Mouse (Mus musculus): ENCODE data around the gene Higd1a.

Higd1a gene

GRCm38 (mm10) chr9:121830956-121831293 is 27.2 kb downstream of the Higd1a start:
- peak; percentile 76 for DNase-seq

GRCm38 (mm10) chr9:121830243-121830955 is 27.8 kb downstream of the Higd1a start:
- DNase-seq, result peak; percentile 62

GRCm38 (mm10) chr9:121829270-121829992 is 28.7 kb downstream of the Higd1a start:
- DNase-seq, result no peak

- no peak for DNase-seq
These were observed 29.8 kb downstream of the Higd1a start for GRCm38 (mm10) chr9:121828314-121828713.

GRCm38 (mm10) chr9:121826356-121826755 is 31.8 kb downstream of the Higd1a start:
- no peak for DNase-seq

- DNase-seq, result no peak
These were observed 34.2 kb downstream of the Higd1a start for GRCm38 (mm10) chr9:121823991-121824390.

- no peak for DNase-seq
These were observed 35.1 kb downstream of the Higd1a start for GRCm38 (mm10) chr9:121823051-121823450.

- no peak for DNase-seq
These were observed 35.6 kb downstream of the Higd1a start for GRCm38 (mm10) chr9:121822585-121822991.

DNA sequence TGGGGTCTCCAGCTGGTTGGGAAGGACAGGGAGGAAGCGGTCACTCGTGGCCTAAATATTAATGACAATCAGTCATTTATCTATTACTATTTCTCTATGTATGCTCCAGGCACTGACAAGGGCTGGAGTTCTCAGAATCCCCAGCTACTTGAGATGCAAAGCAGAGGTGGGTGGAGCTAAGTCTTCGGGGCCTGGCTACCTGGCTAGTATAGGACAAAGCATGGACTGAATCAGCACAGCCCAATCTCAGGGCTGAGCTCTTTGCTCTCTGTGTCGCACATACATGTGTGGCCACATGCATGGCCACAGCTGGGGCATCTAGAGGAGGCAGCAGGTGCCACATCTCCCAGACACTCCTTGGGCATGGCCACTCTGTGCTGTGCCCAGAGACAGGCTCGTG is 37.4 kb downstream of the Higd1a start:
- no peak for DNase-seq

DNA sequence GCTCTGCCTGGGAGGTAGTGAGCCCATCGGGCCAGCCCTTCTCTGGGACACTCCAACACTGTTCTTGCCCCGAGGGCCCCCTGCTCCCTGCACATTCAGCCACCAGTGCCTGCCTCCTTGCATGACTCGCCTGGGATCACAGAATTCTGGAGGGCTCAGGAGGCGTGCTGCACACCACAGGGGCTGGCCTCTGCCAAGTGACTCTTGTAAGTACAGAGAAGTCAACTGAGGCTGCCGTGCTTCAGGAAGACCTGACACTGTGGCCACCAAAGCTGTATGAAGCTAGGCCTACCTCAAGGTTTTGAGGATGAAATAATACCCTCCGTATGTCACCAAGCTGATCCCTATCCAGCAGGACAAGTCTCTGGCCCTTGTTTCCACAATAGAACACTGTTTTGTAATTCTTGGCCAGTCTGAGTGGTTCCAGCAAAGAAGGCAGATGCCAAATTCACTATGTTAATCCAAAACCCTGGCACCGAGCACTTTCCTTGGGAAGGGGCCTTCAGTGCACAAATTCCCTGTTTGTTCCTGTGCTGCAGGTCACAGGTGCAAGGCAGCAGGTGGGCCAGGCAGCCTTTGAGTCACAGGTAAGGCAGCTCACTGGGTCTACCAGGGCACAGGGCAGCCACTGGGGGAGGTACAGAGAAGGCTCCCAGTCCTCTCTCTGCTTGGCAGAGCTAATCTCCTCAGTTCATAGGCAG is 38.2 kb downstream of the Higd1a start:
- no peak for DNase-seq

DNA sequence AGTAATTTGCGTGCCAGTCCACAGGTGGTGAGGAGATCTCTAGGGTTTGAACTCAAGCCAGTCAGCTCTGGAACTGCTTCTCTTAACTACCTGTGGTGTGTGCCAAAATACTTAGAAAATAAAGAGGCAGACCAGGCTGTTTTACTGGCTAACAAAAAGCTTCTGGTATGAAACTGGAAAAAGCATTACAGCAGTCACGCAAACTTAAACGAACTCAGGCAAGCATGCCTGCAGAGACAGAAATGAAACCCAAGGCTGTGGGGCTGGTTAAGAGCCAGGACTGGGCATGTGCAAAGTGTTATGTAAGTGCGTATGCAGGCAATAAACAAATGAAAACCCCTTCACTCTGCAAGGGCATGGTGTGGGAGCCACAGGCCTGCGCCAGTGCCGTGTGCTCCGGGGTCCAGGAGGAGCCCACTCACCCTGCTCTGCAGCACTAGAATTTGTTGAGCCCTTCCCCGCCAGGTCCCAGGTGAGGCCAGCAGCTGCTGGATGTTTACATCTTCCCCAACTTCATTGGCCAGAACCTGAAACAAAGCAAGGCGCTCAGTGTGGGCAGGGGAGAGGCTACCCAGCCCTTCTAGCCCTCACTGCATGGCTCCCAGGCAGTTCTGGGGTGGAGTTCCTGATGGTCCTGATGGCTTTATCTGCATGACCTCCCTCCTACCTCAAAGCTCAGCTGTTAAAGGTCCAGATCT is 38.9 kb downstream of the Higd1a start:
- DNase-seq, result no peak

GRCm38 (mm10) chr9:121815183-121815582 is 43.0 kb downstream of the Higd1a start:
- DNase-seq, result no peak

GRCm38 (mm10) chr9:121810081-121810821 is 47.9 kb downstream of the Higd1a start:
- no peak for DNase-seq

GRCm38 (mm10) chr9:121808511-121808910 is 49.7 kb downstream of the Higd1a start:
- DNase-seq, result no peak

DNA sequence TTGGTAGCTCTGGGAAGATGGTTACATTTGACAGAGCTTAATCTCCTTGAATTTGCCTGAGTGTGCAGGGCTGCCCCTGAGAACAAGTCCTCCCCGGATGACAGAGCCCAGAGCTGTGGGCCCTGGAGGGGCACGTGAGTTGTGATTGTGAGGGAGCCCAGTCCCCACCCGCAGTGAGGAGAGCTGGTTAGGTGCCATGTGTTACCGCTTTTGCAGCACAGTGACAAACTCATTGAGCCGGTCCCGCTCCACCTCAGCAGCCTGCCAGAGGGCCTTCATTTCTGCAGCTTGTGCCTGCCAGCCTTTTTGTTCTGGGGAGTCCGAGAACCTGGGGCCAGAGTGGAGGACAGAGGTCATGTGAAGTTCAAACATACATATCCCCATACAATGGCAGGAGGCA is 50.2 kb downstream of the Higd1a start:
- no peak for DNase-seq

DNA sequence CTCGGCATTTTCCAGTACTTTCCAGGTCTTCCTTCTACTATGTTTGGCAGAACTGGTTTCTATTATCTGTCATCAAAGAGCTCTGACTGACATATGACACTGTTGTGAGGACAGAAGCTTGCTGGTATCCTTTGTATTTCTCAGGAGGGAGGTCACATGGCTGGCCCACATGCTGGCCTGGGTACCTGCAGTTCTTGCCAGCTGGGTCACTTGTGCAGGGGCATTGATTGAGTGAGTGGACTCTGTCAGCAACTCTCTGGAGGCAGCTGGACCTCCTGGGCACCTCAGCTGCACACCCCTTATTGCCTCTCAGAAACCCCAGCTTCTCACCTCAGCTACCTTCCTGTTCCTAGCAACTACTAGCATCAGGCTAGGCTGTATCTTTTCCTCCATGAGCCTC is 50.6 kb downstream of the Higd1a start:
- DNase-seq, result no peak

DNA sequence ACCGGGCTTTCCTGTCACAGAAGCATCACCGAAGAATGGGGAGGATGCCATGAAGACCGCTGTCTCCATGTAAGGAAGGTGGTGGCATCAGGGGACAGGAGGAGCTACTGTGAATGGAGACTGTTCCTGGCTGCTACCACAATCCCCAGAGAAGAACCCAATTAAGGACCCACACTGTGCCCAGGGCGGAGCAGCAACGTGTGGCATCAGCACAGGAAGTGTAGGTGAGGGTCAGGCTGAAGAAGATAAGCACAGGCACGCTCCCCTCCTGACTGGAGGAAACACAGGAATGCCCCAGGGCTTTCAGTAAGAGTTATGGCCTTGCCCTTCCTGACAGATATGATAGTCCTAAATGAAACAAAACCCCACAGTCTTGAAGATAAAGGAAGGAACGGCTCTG is 55.4 kb downstream of the Higd1a start:
- DNase-seq, result no peak

DNA sequence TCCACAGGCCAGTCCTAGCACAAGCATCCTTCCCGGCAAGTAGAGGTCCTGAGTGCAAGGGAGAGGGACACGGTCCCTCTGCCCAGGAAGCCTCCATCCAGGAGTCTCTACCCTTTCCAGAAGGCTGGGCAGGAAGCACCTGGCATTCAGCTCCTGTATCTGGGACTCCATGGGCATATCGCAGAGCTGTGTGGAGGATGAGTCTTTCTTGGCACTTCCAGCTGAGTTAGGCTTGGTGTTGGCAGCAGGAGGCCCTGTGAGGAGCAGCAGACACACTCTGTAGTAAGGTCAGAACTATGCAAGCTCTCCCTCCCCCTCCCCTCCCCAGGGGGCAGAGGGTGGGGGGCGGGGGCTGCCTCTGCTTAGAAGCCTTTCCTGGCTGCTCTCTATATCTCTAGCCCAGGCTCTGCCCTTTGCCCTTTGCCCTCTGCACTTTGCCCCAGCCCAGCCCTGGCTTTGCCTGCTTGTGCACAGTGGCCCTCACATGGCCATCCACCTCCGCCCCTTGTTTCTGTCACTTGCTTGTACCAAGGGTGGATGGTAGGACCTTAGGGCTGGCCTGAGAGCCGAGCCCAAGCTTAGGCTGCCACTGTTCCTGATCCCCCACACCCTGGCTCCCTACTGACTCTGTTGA is 59.2 kb downstream of the Higd1a start:
- DNase-seq, result no peak
